Comparison of ENCODE assay signal across 17 mouse cellular contexts in the genomic region with DNA sequence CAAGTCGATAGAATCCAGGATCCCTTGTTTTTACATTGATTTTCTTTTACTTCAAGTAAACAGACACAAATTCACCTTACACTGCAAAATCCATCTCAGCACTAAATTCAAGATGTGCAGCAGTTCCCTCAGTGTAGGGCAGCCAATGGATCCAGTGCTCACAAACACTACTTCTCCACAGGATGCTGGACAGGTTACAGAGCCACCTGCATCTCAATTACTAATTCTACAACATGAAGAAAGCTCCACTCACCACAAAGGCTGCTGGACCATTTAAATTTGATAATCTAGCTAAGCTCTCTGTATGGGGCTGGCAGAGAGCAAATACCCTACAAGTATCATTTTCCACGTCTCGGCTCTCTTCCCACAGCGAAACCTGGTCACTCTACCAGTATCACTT.
DNase-seq lines count a peak whose midpoint lies in the region.
"Had no signal": no experiment of that assay in that cellular context is flagged by ENCODE, and none has a peak within 500 bp of the region (broad histone marks: within the 10 kb centered on the region; RNA-seq: fewer than 3 reads in every experiment).

No protein-coding gene starts in this region.

- no peaks in the 10 kb centered on the region for H3K27me3 ChIP-seq in limb, embryonic 10.5 days (ENCODE audit: low read depth, poor library complexity, severe bottlenecking)
- H3K27me3 ChIP-seq: embryonic facial prominence, embryonic 15.5 days; hindbrain, embryonic 12.5 days; hindbrain, embryonic 15.5 days had no signal

- H3K4me3 ChIP-seq in limb, embryonic 10.5 days = no peak overlapping the region
- H3K4me3 ChIP-seq: embryonic facial prominence, embryonic 15.5 days; gastrocnemius, adult 2 months; hindbrain, embryonic 12.5 days; hindbrain, embryonic 15.5 days had no signal

- 94% methylated on average over 4 of the region's 4 CpGs for WGBS in limb, embryonic 10.5 days

- H3K9me3 ChIP-seq in limb, embryonic 10.5 days (replicated peaks) = no peaks in the 10 kb centered on the region
- H3K9me3 ChIP-seq: embryonic facial prominence, embryonic 15.5 days; hindbrain, embryonic 12.5 days; hindbrain, embryonic 15.5 days had no signal

- no peak overlapping the region for H3K27ac ChIP-seq in limb, embryonic 10.5 days
- H3K27ac ChIP-seq: embryonic facial prominence, embryonic 15.5 days; gastrocnemius, adult 2 months; hindbrain, embryonic 12.5 days; hindbrain, embryonic 15.5 days had no signal

- H3K4me1 ChIP-seq in limb, embryonic 10.5 days = peaks cover 7% of the 10 kb centered on the region
- H3K4me1 ChIP-seq: embryonic facial prominence, embryonic 15.5 days had no signal

- DNase-seq in cerebellum, adult 9-10 months = peak; percentile 51
- DNase-seq in cerebellum, adult 8-10 months = no peak
- peak; percentile 53 for DNase-seq in brain, adult 2 months (ENCODE audit: low read depth, low spot score)
- DNase-seq in cerebellum, postnatal 14 days = peak; percentile 55 to 77
- no peak for DNase-seq in adrenal gland, postnatal 25 days
- no peak for DNase-seq in limb, embryonic 10.5 days (ENCODE audit: low spot score)
- DNase-seq: adrenal gland, adult 2 months; adrenal gland, postnatal 14 days; embryo, embryonic 11 days; forebrain, postnatal 0 days; gastrocnemius, adult 2 months; gastrocnemius, postnatal 14 days; heart, adult 11 months; kidney, adult 2 months had no signal

- no peaks in the 10 kb centered on the region for H3K36me3 ChIP-seq in limb, embryonic 10.5 days
- H3K36me3 ChIP-seq: embryonic facial prominence, embryonic 15.5 days; hindbrain, embryonic 12.5 days; hindbrain, embryonic 15.5 days had no signal

Comparison
In these comparisons a context has a peak if more than half of its experiments do, and no peak if none do; other contexts are left out.
1. DNase-seq: peak in cerebellum, adult 9-10 months (single experiment), brain, adult 2 months (single experiment) and cerebellum, postnatal 14 days (2 of 2); none in cerebellum, adult 8-10 months (single experiment), adrenal gland, postnatal 25 days (single experiment) and limb, embryonic 10.5 days (single experiment).